Mouse (Mus musculus): ENCODE measurements around the gene Slc35f2.

DNA sequence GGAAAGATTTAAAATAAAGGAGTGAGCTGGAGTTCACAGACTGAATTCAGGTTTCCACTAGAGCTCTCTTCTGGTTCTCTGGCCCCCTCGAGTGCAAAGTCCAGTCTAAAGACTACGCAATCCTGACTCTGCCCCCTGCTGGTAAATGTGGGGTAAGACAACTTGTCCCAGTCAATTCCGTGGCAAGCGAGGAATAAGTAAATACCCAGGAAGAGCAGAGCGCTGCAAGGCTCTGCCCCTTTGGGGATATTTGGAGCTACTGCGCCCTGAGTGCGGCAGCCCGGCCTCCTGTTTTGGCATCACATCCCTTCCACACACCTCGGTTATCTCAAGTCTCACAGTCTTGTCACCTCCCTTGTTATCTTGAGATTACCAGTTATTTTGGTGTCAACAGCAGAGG lies 54.0 kb downstream of the Slc35f2 start:
- TF ChIP-seq POLR2A (IDR thresholded peaks at IDR 0.05; ENCODE audit: insufficient read depth, low read depth, low read length) (no peak), CTCF (IDR thresholded peaks at IDR 0.05; ENCODE audit: insufficient read depth, low read depth, low read length) (0 out of 2 replicates have a peak, but pooled peaks have one; percentile 38)
